In genomic region chr11:100004846-100005245, GRCm38 (mm10) we compare ENCODE assay signal across 9 mouse cellular contexts. TPM values are rescaled to one million over a fixed set of nuclear protein-coding genes. Genes with fewer than 3 reads are reported as not detected.
DNase-seq lines count a peak whose midpoint lies in the region; ATAC-seq and TF ChIP-seq lines count a peak whose summit lies in the region.
"Had no signal": no experiment of that assay in that cellular context is flagged by ENCODE, and none has a peak within 500 bp of the region (broad histone marks: within the 10 kb centered on the region; RNA-seq: fewer than 3 reads in every experiment).

No protein-coding gene starts in this region.

- peak; percentile 62 for TF ChIP-seq CTCF in liver, embryonic 14.5 days (IDR thresholded peaks at IDR 0.05; ENCODE audit: low read depth)
- peak; percentile 90 for TF ChIP-seq CTCF in stomach, postnatal 0 days (IDR thresholded peaks at IDR 0.05; ENCODE audit: low read depth)

- H3K36me3 ChIP-seq in liver, embryonic 14.5 days (replicated peaks; ENCODE audit: control insufficient read depth, insufficient read depth, low read depth) = no peaks in the 10 kb centered on the region
- H3K36me3 ChIP-seq in stomach, postnatal 0 days (ENCODE audit: control insufficient read depth, insufficient read depth, low read length) = no peaks in the 10 kb centered on the region

- ATAC-seq in liver, embryonic 14.5 days (ENCODE audit: insufficient read depth) = no peak
- ATAC-seq in stomach, postnatal 0 days (ENCODE audit: low FRiP score, low TSS enrichment) = 0 out of 2 replicates have a peak, but pooled peaks have one; percentile 51

- no peaks in the 10 kb centered on the region for H3K9me3 ChIP-seq in liver, embryonic 14.5 days (ENCODE audit: control insufficient read depth, low read length)
- H3K9me3 ChIP-seq in stomach, postnatal 0 days (ENCODE audit: control insufficient read depth, low read length) = no peaks in the 10 kb centered on the region

- no peak overlapping the region for H3K4me2 ChIP-seq in liver, embryonic 14.5 days (ENCODE audit: low read depth)
- H3K4me2 ChIP-seq in stomach, postnatal 0 days (replicated peaks; ENCODE audit: low read depth) = no peak overlapping the region

- H3K27ac ChIP-seq in liver, embryonic 14.5 days = no peak overlapping the region
- H3K27ac ChIP-seq in stomach, postnatal 0 days (replicated peaks) = no peak overlapping the region

- no peak overlapping the region for H3K9ac ChIP-seq in liver, embryonic 14.5 days (replicated peaks)
- no peak overlapping the region for H3K9ac ChIP-seq in stomach, postnatal 0 days (ENCODE audit: low read length)

- H3K4me3 ChIP-seq in liver, embryonic 14.5 days (ENCODE audit: insufficient read depth in 1 of 2, low read depth in 2 of 2, low read length in 2 of 2) = no peak overlapping the region
- H3K4me3 ChIP-seq in stomach, postnatal 0 days (ENCODE audit: low read depth, low read length) = no peak overlapping the region

- no peak for TF ChIP-seq EP300 in liver, embryonic 14.5 days (IDR thresholded peaks at IDR 0.05; ENCODE audit: low read depth)
- TF ChIP-seq EP300 in stomach, postnatal 0 days (optimal IDR thresholded peaks at IDR 0.05) = no peak

- no peaks in the 10 kb centered on the region for H3K27me3 ChIP-seq in liver, embryonic 14.5 days (ENCODE audit: control insufficient read depth, insufficient read depth, low read length)
- no peaks in the 10 kb centered on the region for H3K27me3 ChIP-seq in stomach, postnatal 0 days (ENCODE audit: control insufficient read depth, insufficient read depth, low read length)

- DNase-seq in cerebellum, adult 11 months = peak; percentile 46
- no peak for DNase-seq in cerebellum, adult 11-12 months
- peak; percentile 33 for DNase-seq in ovary, postnatal 14 days (ENCODE audit: low spot score)
- no peak for DNase-seq in ovary, postnatal 10 days (ENCODE audit: low spot score)
- peak; percentile 34 for DNase-seq in cerebellum, adult 9-11 months
- peak; percentile 48 for DNase-seq in induced T-regulatory cell, adult 2 months (ENCODE audit: low read depth)
- DNase-seq in liver, embryonic 14.5 days (ENCODE audit: low read depth in 3 of 3, low spot score in 3 of 3) = peak in 1 of 3 experiments; percentile 2
- DNase-seq in stomach, postnatal 0 days (ENCODE audit: low spot score) = peak; percentile 56

- no peaks in the 10 kb centered on the region for H3K4me1 ChIP-seq in liver, embryonic 14.5 days (replicated peaks; ENCODE audit: control insufficient read depth in 2 of 2, insufficient read depth in 2 of 2, low read length in 1 of 2)
- no peaks in the 10 kb centered on the region for H3K4me1 ChIP-seq in stomach, postnatal 0 days (replicated peaks; ENCODE audit: control insufficient read depth, insufficient read depth)

- WGBS in liver, embryonic 14.5 days (ENCODE audit: insufficient replicate concordance) = 21% methylated on average over 6 of the region's 6 CpGs
- 18% methylated on average over 6 of the region's 6 CpGs for WGBS in stomach, postnatal 0 days

RNA-seq across cellular contexts. Expression of gene Krtap17-1, which starts 11.1 kb away (rescaled TPM):
- not detected in 2 replicates for polyA plus RNA-seq in liver, embryonic 14.5 days (2012; rRNA removed)
- not detected in 2 replicates for polyA plus RNA-seq in liver, embryonic 14.5 days (2014; fragmentation: Nextera tagmentation; extraction: Ambion mirVana)
- 0.25 and 0.27 TPM in 2 replicates for polyA plus RNA-seq in stomach, postnatal 0 days (2015; fragmentation: Nextera tagmentation; extraction: Ambion mirVana)
- polyA plus RNA-seq: stomach, embryonic 14.5 days had no signal

RNA-seq across cellular contexts. Expression of gene Krt33a, which starts 11.2 kb away (rescaled TPM):
- polyA plus RNA-seq in liver, embryonic 14.5 days (2012; rRNA removed) = not detected in 2 replicates
- polyA plus RNA-seq in liver, embryonic 14.5 days (2014; fragmentation: Nextera tagmentation; extraction: Ambion mirVana) = not detected in 2 replicates
- polyA plus RNA-seq in stomach, postnatal 0 days (2015; fragmentation: Nextera tagmentation; extraction: Ambion mirVana) = 0.05 and 0.17 TPM in 2 replicates
- polyA plus RNA-seq: stomach, embryonic 14.5 days had no signal

RNA-seq across cellular contexts. Expression of gene Krtap16-1, which starts 18.4 kb away (rescaled TPM):
- not detected in 2 replicates for polyA plus RNA-seq in liver, embryonic 14.5 days (2012; rRNA removed)
- polyA plus RNA-seq in liver, embryonic 14.5 days (2014; fragmentation: Nextera tagmentation; extraction: Ambion mirVana) = not detected in 2 replicates
- polyA plus RNA-seq in stomach, postnatal 0 days (2015; fragmentation: Nextera tagmentation; extraction: Ambion mirVana) = 0.10 TPM in 1 of 2 replicates, not detected in the other
- polyA plus RNA-seq: stomach, embryonic 14.5 days had no signal

RNA-seq across cellular contexts. Expression of gene Krt33b, which starts 24.8 kb away (rescaled TPM):
- not detected in 2 replicates for polyA plus RNA-seq in liver, embryonic 14.5 days (2012; rRNA removed)
- polyA plus RNA-seq in liver, embryonic 14.5 days (2014; fragmentation: Nextera tagmentation; extraction: Ambion mirVana) = not detected in 2 replicates
- polyA plus RNA-seq in stomach, postnatal 0 days (2015; fragmentation: Nextera tagmentation; extraction: Ambion mirVana) = 0.06 TPM in 1 of 2 replicates, not detected in the other

RNA-seq across cellular contexts. Expression of gene Krtap29-1, which starts 26.0 kb away (rescaled TPM):
- not detected in 2 replicates for polyA plus RNA-seq in liver, embryonic 14.5 days (2012; rRNA removed)
- polyA plus RNA-seq in liver, embryonic 14.5 days (2014; fragmentation: Nextera tagmentation; extraction: Ambion mirVana) = not detected in 2 replicates
- polyA plus RNA-seq in stomach, postnatal 0 days (2015; fragmentation: Nextera tagmentation; extraction: Ambion mirVana) = not detected in 2 replicates
- polyA plus RNA-seq: stomach, embryonic 14.5 days had no signal

Comparison
In these comparisons a context has a peak if more than half of its experiments do, and no peak if none do; other contexts are left out.
1. DNase-seq: peak in cerebellum, adult 11 months (single experiment), ovary, postnatal 14 days (single experiment), cerebellum, adult 9-11 months (single experiment), induced T-regulatory cell, adult 2 months (single experiment) and stomach, postnatal 0 days (single experiment); none in cerebellum, adult 11-12 months (single experiment) and ovary, postnatal 10 days (single experiment).